Mouse (Mus musculus) cortical plate, adult 2 months (tissue): Measurements from ENCODE around the gene Abhd17c. TPM values are rescaled to one million over a fixed set of nuclear protein-coding genes. Genes with fewer than 3 reads are reported as not detected.
"Not testable (repeated sequence)": the region's sequence is repeated elsewhere in the genome, so short reads cannot be mapped to it uniquely, and the experiment has no call there.

ENCODE experiments used
- H3K27ac ChIP-seq: fragments of 200-500 bp; 2 replicates; pipeline ENCODE4 v1.5.1; 2012; ENCODE audit warnings: low read length, control low read depth, inconsistent platforms; ENCODE audit not compliant: insufficient read depth
- H3K4me1 ChIP-seq: fragments of 200-500 bp; 2 replicates; pipeline ENCODE4 v1.6.1; 2011; ENCODE audit warnings: low read length; ENCODE audit not compliant: control insufficient read depth, insufficient read depth
- H3K4me3 ChIP-seq: fragments of 200-500 bp; 2 replicates; pipeline ENCODE4 v1.5.1; 2011; ENCODE audit warnings: mild to moderate bottlenecking, low read length, control low read depth; ENCODE audit not compliant: insufficient read depth
- CTCF ChIP-seq: fragments of 200-500 bp; IDR thresholded peaks from 2 replicates; pipeline ENCODE4 v1.5.1; 2011; ENCODE audit warnings: mild to moderate bottlenecking, control low read depth, low read length; ENCODE audit not compliant: insufficient read depth; ENCODE audit errors: extremely low read depth
- POLR2A ChIP-seq: fragments of 200-500 bp; IDR thresholded peaks from 2 replicates; pipeline ENCODE4 v1.6.1; 2011; ENCODE audit warnings: mild to moderate bottlenecking, low read length, control low read depth; ENCODE audit not compliant: insufficient read depth; ENCODE audit errors: extremely low read depth
- polyA plus RNA-seq: library from polyadenylated mRNA; depleted of rRNA; stranded (reverse); fragments of >200 nt; gene quantifications from 2 replicates; pipeline ENCODE4 v1.2.3, GENCODE M21; 2012; rRNA removed

Gene Abhd17c
- polyA plus RNA-seq: 33.2 and 35.1 TPM in 2 replicates

- peak within 1 kb of the TSS; percentile 90 for H3K27ac ChIP-seq
- TF ChIP-seq CTCF (no peak), POLR2A (no peak)
- peak within 1 kb of the TSS; percentile 96 for H3K4me3 ChIP-seq
- peaks cover 4% of the 10 kb centered on the region for H3K4me1 ChIP-seq
These were observed at the start of gene Abhd17c for GRCm38 (mm10) chr7:84151001-84151959. Gene Abhd17c (minus strand): TSS chr7:84151893.

DNA sequence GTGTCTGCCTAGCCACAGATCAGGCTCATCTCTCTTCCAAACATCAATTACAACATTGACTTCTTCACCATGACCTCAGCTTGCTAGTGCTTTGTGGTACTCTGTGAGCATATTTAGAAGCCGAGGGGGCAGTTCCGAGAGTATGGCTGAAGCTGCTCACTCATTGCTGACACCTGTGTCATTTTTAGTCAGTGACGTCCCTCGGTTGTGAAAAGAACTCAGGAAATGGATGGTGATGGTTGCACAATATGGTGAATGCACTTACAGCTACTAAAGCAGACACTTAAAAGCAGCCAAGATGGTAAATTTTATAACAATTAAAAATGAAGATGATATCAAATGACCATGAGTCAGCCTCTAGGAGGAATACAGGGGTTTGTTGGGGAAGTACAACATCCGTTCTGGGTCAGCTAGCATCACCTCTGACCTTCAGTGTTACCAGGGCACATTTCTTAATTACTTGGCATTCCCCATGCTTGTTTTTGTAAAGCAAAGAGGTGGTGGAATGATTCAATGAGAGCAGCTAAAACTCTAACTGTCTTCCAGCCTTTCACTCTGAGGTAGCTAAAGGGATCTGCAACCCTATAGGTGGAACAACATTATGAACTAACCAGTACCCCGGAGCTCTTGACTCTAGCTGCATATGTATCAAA lies 45.6 kb upstream of the Abhd17c start:
- no peak overlapping the region for H3K4me3 ChIP-seq
- no peak overlapping the region for H3K27ac ChIP-seq
- H3K4me1 ChIP-seq: no peaks in the 10 kb centered on the region; the same call in 1 of the 2 replicates
- no peak for TF ChIP-seq POLR2A
- no peak for TF ChIP-seq CTCF

DNA sequence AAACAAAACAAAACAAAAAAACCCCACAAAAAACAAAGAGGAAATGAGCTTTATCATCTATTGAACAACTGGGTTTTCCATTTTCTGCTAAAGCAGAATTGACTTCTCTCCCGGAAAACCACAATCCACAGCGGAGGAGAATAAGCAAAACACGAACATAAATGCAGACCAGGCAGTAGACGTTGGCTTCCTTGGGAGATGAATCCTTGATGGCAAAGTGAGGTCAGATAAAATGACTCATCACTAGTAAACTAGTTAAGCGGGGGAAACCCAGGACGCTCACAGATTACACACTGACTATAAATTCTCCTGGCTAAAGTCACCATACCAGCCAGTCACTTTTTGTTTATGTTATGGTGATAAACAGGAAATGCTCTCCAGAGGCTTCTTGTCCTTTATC lies 44.5 kb upstream of the Abhd17c start:
- H3K4me1 ChIP-seq: no peaks in the 10 kb centered on the region
- TF ChIP-seq POLR2A (no peak), CTCF (no peak)
- no peak overlapping the region for H3K27ac ChIP-seq
- H3K4me3 ChIP-seq: no peak overlapping the region

GRCm38 (mm10) chr7:84192256-84192655 lies 40.6 kb upstream of the Abhd17c start:
- no peak overlapping the region for H3K4me3 ChIP-seq
- no peak for TF ChIP-seq POLR2A
- no peaks in the 10 kb centered on the region for H3K4me1 ChIP-seq
- H3K27ac ChIP-seq: no peak overlapping the region

DNA sequence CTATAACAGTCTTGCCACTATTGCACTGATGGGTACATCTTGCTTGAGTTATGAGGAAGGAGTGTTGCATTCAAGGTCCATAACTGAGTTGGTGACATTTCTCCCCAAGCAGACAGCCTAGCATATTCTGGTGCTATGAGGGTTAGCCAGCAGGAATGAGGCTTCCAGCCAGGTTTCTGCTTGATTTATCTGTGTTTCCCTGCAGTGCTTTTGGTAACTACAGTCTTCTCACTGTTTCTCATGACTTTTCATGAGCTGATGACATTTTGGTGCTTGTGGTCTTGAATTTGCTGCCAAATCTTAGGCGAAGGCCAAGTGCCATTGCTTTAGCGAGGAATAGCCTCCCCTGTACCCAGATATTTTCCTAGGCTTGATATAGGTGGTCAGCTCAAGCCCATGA lies 39.8 kb upstream of the Abhd17c start:
- Histone ChIP-seq H3K4me1 (no peaks in the 10 kb centered on the region), H3K27ac (no peak overlapping the region), H3K4me3 (no peak overlapping the region)
- no peak for TF ChIP-seq POLR2A
- no peak for TF ChIP-seq CTCF

DNA sequence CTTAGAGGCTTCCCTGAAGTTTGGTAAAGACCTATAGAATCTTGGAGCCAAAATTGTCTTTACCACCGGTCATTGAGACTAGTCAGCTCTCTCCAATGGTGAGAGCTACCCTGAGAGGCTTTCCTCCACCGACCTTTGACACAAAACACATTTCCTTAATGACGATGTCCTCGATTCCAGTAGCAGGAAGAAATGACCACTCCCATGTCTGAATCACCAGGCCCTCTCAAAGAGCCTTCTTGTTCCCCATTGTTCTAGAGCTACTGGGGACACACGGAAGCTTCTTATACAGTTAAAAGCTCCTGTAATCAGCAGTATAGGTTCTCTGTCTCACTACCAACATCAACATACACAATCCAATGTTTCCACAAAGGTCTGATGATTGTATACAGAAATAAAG lies 36.5 kb upstream of the Abhd17c start:
- no peak for TF ChIP-seq POLR2A
- TF ChIP-seq CTCF: no peak
- Histone ChIP-seq H3K4me3 (no peak overlapping the region), H3K4me1 (no peaks in the 10 kb centered on the region), H3K27ac (no peak overlapping the region)

DNA sequence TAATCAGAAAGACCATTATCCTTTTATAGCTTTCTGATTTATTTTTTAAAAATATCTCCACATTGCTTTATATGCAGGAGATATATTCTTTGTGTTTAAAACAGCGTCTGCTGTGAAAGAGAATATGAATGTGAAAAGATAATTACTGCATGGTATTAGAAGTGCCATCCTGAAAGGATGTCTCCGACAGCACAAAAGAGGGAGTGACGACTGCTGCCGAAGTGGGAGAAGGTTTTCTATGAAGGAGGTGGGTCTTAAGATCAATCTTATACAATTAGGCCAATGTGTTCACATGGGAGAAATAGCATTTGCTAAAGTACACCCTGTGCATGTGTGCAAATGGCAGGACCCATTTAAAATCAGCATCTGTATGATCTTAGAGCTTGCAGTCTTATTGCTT lies 33.5 kb upstream of the Abhd17c start:
- H3K27ac ChIP-seq: no peak overlapping the region
- H3K4me1 ChIP-seq: no peaks in the 10 kb centered on the region; the same call in 1 of the 2 replicates
- TF ChIP-seq POLR2A: no peak
- TF ChIP-seq CTCF: no peak
- H3K4me3 ChIP-seq: no peak overlapping the region

DNA sequence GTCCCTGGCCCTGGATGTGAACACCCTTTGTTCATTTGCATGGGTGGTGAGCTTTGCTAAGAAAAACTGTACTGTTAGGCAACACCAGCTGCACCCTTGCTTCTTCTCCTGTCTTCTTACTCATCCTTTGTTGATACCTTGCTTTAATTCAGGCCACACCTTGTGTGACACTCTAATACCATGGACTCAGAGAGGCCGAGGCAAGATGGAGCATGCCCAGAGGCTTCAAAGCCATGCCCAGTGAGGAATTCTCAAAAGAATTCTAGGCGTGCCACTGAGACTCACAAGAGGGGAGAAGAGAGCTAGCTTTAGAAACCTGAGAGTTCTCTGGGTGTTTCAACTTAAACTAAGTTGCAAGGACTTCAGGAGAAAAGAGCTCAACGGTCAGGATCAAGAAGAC lies 33.0 kb upstream of the Abhd17c start:
- Histone ChIP-seq H3K27ac (no peak overlapping the region), H3K4me3 (no peak overlapping the region), H3K4me1 (no peaks in the 10 kb centered on the region; the same call in 1 of the 2 replicates)
- no peak for TF ChIP-seq CTCF
- no peak for TF ChIP-seq POLR2A

- H3K4me1 ChIP-seq, H3K4me3 ChIP-seq, H3K27ac ChIP-seq: not testable (repeated sequence)
These were observed 27.1 kb upstream of the Abhd17c start for GRCm38 (mm10) chr7:84178809-84179208.
